Mouse (Mus musculus): ENCODE measurements at regions not wholly inside any gene's neighbourhood (a gene's known extent, or its start where the extent isn't known, plus 50 kb on each side); places are given as distances from the start of the nearest gene placed in this dataset.
A peak's percentile ranks its signal among the peaks of the same experiment; 100 is the strongest.

DNA sequence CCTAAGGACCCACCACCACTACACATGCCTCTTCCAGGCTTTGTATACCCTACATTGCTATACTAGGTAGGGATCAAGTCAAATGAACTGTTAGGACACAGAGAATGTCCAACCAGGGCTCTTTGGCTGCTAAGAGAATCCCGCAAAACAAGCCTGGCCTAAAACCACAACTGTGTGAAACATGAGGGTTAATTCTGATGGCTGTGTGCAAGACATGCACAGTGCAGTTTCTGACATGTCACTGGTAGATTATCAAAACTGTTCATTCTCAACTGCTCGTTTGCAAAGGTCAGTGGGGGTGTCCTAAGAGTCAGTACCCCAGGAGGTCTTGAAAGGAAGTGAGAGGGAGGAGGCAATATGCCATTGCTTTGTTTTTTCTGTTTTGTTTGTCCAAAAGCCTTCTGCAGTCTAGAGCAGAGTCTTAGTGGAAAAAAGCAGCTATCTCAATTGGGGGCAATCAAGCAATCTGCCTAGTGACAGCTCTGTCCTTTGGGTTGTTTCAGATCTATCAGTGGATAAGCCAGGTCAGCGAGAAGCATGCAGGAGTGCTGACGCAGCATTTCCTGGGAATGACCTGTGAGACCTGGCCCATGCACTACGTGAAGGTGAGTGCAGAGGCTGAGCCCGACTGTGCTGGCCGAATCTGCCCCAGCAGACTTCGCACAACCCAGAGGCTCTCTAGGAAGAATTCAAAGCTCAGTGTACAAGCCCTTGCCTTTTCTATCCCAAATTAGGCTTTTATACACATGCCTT, 151.3 kb upstream of the 4933402D24Rik start:
- no peak for DNase-seq (ENCODE audit: low spot score in 2 of 2)

DNA sequence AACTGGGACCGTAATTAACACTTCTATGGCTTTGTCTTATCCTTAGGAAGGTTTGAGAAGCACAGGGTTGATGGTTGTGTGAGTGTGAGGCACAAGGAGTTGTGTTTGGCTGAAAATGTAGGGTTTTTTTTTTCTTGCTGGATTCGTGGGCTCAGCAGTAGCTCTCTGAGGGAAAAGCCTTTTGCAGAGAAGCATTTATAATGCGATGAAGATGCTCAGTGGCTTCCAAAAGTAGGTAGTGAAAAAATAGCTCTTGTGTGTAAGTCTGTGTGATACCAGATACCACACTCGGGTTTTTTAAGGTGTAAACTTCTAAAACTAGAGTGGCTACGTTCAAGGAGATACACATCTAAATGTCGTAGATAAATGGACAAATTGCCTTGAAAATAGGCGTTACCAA, 149.1 kb upstream of the 4933402D24Rik start:
- no peak for DNase-seq (ENCODE audit: low spot score in 2 of 2)

DNA sequence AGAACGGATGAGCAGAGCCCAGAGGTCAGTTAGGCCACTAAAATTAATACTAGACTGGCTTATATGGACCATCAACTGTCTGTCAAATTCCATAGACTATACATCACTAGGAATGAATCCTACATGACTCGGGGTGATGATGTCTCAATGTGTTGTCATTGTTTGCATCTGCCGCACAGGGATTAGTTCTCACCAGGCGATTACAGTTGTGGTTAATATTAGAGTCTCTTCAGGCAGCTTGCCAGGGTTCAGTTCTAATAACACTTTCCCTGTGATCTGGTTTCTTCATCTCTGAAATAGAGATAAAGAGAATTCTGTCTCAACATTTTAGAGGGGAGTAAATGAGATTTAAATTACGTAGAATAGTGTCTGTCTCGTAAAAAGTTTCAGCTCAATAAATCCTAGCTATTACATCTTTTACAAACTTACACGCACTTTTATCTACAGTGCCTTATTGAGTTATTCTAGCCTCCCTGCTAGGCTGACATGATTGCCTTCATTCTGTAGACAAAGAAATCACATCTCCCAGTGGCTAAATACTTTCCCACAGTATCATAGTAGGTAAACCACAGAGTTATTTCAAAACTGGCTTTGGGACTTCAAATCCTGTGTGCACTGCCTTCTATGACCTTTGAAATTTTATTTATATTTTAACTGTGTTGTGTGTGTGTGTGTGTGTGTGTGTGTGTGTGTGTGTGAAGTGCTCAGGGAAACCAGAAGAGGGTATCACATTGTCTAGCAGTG, 148.0 kb upstream of the 4933402D24Rik start:
- DNase-seq (ENCODE audit: low spot score in 2 of 2), result no peak

DNA sequence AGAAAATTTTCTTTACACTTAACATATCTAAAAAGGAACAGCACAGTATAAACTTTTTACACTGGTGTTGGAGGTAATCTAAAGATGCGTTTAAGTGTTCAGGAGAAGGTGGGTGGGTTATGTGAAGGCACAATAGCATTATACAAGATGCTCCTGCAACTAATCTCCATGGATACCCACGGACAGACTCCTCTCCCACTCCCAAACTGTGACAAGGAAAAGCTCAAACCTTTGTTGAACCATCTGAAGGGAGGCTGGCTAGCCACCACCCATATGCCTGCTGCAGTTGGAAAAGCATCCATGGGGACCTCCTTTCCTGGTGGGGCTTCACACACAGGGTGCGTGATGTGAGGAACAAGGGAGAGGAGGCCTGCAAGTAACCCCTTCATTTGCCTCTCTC, 141.7 kb upstream of the 4933402D24Rik start:
- DNase-seq (ENCODE audit: low spot score in 2 of 2), result peak in 1 of 2 experiments; percentile 15

DNA sequence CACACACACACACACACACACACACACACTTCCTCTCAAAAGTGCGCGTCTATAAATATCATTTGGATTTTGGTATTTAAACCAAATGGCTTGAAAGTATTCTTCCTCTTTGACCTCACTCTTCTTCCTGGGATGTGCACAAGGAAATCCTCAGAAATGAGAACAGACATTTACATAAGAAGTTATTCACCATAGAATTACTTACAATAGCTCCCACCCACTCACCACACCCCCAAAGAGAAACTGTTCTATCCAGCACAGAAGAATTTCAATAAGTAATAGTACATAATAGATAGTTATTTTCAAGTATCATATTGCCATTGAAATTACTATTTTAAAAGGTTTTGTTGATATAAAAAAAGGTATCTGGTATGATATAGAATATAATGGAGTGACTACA, 140.1 kb upstream of the 4933402D24Rik start:
- peak in 1 of 2 experiments; percentile 20 for DNase-seq (ENCODE audit: low spot score in 2 of 2)

DNA sequence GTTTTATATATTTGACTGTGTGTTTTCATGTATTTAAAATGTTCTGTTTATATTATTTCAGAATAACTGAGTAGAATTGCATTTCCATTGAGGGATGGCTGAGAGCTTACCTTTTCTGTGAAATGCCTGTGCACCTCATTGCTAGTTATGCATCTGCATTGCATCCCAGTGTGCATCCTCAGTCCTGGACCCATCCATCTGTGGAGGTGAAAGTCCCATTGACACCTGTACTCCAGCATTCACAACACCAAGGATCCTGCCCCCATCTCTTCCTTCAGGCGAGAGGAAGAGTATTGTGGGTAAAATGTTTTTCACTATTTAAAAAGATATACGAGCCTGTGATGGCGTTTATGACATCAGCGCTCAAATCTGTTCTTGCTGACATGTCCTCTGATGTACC, 134.6 kb upstream of the 4933402D24Rik start:
- no peak for DNase-seq (ENCODE audit: low spot score in 2 of 2)

DNA sequence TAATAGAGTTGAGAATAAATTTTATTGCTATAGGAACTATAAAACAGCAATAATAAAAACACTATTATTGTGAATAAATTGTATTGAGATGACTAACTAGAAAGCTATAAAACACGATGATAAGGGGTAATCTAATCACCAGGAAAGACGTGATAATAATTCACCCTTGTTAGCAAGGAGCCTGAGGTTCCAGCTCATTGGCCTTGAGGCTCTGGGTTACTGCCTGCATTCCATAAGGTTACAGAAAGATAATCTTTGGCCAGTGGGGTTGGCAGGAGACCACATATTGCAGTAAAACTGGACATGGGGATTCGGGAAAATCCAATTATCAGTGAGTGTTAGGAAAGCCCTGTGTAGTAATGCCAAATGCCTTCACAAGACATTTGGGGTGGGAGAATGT, 134.1 kb upstream of the 4933402D24Rik start:
- no peak for DNase-seq (ENCODE audit: low spot score in 2 of 2)

DNA sequence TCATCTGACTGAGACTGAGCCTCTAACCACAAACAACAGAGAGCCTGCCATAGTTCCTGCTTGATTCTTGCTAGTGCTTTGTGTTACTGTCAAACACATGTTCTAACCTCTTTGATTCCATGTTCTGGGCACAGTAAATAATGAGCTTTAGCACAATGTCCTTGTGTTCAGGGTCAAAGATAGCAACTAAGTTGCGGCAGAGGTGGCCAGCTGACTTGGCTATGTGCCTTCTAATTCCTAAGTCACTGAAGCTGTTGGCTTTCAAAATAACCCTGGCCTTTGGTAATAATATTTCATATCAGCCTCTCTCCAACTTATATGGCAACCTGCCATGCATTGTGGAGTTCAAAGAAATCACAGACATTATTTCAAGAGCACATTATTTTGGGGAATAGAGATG, 133.3 kb upstream of the 4933402D24Rik start:
- DNase-seq (ENCODE audit: low spot score in 2 of 2), result no peak

DNA sequence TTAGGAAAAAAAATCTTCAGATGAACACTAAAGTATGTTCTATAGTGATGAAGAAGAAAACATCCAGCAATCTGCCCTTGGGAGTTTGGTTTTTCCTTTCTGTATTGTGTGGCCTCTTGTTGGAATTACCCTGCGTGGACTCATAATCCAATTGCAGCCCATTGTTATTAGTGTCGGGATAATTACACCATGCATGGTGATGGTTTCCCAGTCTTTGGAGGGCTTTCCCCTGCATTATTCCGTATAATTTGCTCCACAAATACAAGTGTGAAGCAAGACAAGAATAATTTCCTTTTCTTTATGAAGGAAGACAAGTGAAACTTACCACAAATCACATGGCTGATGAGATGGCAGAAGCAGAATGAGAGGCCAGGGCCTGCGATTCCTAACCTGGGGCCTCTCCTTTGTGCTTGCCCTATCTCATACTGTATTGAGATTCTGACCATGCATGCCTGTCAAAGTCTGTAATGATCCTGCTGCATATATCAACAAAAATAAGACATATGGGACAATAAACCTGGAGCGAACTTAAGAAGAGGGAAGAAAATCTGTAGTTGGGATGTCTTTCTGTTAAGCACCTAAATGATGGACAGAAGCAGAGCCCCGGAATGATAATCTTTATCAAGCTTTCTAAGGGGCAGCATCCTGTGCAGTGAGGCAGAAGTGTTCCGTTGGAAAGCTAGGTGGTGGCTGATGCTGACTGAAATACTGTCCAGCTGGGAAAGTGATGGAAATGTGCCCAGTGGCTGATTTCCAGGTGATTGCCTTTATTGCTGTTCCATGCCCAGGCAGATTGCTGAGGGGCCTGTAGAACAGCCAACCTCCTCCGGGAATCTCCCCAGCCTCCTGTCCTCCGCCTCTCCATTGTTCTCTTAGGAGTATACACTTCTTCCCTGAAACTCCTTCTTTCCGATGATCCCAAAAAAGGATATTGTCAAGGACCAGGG, 130.8 kb upstream of the 4933402D24Rik start:
- no peak for DNase-seq (ENCODE audit: low spot score in 2 of 2)

DNA sequence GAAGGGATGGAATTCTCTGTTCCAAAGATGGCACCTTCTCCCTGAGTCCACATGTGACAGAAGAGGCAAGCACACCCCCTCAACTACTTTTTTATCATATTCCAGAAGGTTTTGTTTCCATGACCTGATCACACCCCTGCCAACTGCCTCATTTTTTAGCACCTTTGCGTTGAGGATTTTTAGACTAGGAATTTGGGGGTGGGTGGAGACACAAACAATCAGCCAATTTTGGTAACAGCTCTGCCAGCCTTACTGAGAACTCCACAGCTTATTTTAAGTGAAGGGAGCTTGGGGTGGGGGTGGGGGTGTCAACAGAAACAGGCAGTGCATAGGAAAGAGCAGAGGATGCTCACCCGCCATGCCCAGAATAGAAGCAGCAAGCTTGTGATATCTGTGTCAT, 129.7 kb upstream of the 4933402D24Rik start:
- DNase-seq (ENCODE audit: low spot score in 2 of 2), result peak in 1 of 2 experiments; percentile 78

DNA sequence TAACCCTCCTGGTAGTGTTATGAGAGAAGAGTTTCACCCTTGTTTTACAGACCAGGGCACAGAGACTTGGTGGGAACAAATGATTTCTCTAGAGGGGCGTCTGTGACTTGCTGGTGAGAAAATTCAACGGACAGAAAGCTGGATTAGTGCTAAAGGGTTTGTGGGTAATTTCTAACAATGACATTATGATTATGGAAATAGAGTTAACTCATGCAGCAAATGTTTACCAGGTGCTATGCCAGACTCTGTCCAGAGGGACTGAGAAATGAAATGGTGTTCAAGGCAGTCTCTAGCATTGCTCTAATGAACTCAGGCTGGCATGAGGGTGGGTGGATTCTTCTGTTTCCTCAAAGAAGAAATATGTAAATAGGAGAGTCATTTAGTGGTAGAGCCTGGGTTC, 128.5 kb upstream of the 4933402D24Rik start:
- no peak for DNase-seq (ENCODE audit: low spot score in 2 of 2)

DNA sequence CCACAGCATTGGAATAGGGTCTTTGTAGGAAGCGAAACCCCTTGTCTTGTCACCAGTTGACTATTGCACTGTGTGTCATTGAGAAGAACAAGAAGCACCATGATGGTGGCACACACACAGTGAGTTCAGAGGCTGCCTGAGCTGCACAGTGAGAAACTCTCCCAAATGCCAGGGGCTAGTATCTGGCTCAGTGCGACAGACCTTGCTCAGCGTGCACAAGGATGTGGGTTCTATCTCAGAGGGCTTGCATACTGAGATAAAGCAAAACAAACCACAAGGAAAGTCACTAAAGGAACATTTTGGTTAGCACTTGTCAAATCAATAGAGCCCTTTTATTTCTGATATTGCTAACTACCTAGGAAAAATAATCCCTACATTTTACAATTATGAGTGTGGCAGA, 110.5 kb upstream of the 4933402D24Rik start:
- DNase-seq (ENCODE audit: low spot score in 2 of 2), result no peak

DNA sequence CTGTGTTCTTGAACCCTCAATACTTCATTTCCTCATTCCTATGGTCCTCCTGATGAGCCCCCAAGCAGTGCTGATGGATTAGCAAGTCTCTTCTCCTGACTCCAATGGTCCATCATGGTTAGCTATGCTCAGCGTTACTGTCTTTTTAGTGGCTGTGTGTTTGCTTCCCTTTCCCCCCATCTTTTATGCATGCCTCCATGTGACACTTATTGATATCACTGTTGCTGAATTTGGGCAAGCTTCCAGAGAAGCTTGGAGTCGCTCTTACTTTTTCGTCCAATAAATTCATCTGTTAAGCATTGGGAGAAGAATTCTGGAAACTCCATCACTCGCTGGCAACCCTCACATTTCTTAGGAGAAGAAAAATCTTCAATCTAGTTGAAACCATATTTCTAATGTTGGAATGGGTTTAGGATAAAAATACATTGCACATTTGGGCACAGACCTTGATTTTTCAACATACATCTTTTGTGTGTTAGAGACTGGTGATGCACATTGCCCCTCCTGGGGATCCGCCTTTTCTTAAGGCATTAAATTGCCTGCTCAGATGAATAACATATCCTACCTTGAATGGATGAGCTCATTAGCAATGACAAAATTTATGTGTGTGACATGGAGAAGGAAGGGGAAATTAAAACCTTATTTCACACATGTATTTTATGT, 107.7 kb upstream of the 4933402D24Rik start:
- no peak for DNase-seq (ENCODE audit: low spot score in 2 of 2)

DNA sequence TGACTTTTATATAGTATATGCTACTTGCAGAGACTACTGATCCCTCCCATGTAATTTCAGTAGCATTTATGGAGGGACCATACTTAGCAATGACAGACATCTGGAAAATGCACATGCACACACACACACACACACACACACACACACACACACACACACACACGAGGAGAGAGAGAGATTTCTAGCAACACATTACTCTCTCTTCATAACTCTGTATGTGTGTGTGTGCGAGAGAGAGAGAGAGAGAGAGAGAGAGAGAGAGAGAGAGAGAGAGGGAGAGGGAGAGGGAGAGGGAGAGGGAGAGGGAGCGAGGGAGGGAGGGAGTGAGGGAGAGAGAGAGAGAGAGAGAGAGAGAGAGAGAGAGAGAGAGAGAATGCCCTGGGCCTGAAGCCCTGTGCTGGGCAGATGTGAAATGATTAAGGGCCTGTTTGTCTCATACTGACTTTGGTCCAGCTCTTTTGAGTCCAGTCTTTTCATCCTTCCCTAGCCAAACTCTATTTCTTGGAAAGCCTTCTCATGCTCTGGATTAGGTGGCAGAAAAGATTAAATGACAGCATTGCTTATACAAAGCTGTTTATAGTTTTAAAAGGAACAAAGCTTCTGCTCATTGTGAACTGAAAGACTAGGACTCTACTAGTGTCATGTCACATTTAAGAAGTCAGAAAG, 106.4 kb upstream of the 4933402D24Rik start:
- no peak for DNase-seq (ENCODE audit: low spot score in 2 of 2)

DNA sequence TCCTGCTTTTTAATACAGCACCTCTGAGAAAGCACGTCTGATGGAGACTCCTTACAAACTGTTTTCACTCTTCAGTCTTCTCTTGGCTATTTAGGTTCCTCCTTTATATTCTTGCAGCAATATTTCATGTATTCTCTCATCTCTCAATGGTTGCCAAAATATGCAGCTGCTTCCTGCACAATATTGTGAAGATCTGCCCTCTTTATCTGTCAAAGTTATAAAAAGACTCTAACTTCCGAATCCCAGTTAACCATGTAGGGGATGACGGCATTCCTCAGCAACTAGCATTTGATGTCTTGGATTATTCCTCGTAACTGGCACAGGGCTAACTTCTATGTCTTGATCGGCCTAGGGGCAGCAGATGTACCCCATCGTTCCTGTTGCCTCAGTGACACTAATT, 102.8 kb upstream of the 4933402D24Rik start:
- DNase-seq (ENCODE audit: low spot score in 2 of 2), result peak in 1 of 2 experiments; percentile 14

DNA sequence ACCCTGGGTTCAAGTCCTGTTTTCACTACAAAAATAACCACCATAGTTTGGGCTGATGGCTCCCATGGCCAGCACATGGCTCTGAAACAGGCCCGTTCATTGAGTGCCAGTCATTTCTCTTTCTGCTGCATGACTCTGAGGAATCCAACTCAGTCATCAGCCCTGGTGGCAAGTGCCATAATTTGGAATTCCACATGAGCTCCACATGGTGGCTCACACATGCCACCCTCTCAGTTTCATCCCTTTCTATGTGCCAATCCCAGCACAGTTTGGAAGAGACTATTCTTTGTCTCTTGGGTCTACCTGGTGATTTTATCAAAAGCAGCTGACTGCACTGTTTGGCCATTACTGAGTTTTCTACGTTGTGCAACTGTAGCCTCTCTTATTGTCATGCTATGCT, 100.3 kb upstream of the 4933402D24Rik start:
- no peak for DNase-seq (ENCODE audit: low spot score in 2 of 2)

DNA sequence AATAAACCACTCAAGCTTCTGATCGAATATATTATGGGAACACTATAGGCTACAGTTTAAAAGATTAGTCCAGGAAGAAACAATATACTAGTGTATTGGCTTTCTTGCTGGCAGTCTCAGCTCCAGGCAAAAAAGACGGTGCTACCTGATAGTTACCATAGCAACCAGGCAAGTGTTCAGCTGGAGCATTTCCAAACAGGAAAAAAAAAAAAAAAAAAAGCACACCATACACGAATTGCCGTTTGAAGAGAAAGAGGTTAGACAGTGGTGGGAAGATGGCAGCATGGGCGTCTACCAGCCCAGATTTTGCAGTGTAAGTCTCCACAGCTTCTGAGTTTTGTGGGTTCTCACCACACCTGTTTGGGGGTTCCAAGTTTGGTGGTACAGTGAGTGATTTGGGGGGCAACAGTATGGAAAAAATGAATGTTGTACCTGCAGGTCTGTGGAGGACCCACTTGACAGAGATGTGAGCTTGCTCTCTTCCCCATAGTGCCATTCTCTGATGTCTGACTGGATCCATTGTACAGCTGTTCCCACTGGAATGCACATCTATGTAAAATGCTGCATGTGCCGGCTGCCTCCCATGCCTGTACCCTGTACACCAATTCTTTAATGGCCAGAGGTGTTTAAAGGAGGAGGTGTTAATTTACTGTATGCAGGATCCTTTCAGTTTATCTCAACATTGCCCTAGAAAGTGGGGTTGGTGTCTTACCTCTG, 89.0 kb upstream of the 4933402D24Rik start:
- DNase-seq (ENCODE audit: low spot score in 2 of 2), result no peak

DNA sequence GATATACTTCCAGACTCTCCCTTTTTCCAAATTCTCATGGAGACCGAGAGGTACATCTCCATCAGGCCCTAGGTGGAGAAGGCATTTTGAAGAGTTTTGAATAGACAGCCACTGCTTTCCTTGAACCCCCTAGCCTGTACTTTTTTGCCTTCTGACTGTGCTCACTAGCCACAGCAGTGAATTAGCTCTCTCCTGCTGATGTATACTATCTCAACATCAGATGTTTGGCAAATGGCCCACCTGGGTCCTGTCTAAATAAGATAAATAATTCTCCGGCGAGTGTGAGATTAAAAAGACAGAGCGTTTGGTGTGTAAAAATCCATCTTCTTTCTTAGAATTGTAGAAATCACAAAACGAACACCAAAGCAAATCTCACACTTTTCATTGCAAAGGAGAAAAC, 88.4 kb upstream of the 4933402D24Rik start:
- no peak for DNase-seq (ENCODE audit: low spot score in 2 of 2)

DNA sequence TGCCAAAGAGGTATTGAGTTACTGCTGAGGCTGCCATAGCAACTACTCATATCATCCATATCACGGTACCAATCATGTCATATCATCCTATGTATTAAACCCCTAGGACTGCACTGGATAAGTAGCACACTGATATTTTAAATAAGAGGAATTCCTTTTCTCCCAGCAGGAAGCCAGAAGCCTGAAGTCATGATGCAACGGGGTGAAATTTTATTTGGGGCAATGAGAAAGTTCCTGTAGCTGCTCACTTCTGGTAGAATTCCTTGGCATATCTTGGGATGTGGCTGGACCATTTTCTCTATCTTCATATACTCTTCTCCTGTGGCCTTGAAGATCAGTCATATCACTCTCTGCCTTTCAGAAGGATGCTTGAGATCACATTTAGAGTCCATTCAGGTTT, 87.3 kb upstream of the 4933402D24Rik start:
- DNase-seq (ENCODE audit: low spot score in 2 of 2), result no peak

DNA sequence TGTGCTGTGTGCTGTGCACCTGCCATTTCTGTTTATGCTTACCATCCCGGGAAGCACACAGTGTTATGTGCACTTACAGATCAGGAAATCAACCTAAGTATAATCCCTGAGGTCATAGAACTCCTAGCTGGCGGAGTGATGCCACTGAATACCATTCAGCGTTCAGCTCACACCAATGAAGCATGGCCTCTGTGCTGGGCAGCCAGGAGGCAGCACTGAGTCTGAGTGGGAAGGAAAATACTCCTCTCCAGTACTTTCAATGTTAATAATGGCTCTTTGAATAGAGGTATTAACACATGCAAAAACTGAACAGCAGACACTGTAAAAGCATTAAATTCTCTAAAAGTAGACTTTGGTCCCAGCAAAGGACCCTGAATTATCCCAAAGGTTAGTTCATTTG, 85.7 kb upstream of the 4933402D24Rik start:
- no peak for DNase-seq (ENCODE audit: low spot score in 2 of 2)
